Mouse (Mus musculus) heart, embryonic 14.5 days (tissue): ENCODE data around the gene Gm21976. TPM values are rescaled to one million over a fixed set of nuclear protein-coding genes. Genes with fewer than 3 reads are reported as not detected.

ENCODE experiments used
- ATAC-seq: fragments of 200-750 bp; cut with Nextera tagmentation; 2 replicates; pipeline ENCODE4 v1.8.0; 2017; ENCODE audit warnings: low read depth, moderate TSS enrichment; ENCODE audit not compliant: insufficient number of reproducible peaks, insufficient read depth, low FRiP score
- H3K27ac ChIP-seq, 2 experiments: fragments of 200-500 bp in 1 of 2; fragments of 300-500 bp in 1 of 2; sonication (generic) in 1 of 2; replicated peaks in 1 of 2; 2 replicates each; pipeline ENCODE4 v1.5.1; 2012 to 2014; ENCODE audit warnings: low read depth in 2 of 2, low read length in 2 of 2, control low read depth in 1 of 2, mild to moderate bottlenecking in 1 of 2, mixed read lengths in 1 of 2; ENCODE audit not compliant: control insufficient read depth in 1 of 2, insufficient read depth in 1 of 2
- H3K27me3 ChIP-seq: fragments of 300-500 bp; sonication (generic); 2 replicates; pipeline ENCODE4 v1.6.1; 2014; ENCODE audit warnings: mild to moderate bottlenecking, low read length, control low read depth; ENCODE audit not compliant: control insufficient read depth, insufficient read depth
- H3K36me3 ChIP-seq: fragments of 300-500 bp; sonication (generic); 2 replicates; pipeline ENCODE4 v1.6.1; 2014; ENCODE audit warnings: mild to moderate bottlenecking, control low read depth, low read length, mixed read lengths; ENCODE audit not compliant: control insufficient read depth, insufficient read depth
- H3K4me1 ChIP-seq, 2 experiments: fragments of 200-500 bp in 1 of 2; fragments of 300-500 bp in 1 of 2; sonication (generic) in 1 of 2; 2 replicates each; pipeline ENCODE4 v1.6.1; 2012 to 2014; ENCODE audit warnings: low read length in 2 of 2, control low read depth in 1 of 2, mixed read lengths in 1 of 2; ENCODE audit not compliant: control insufficient read depth in 2 of 2, insufficient read depth in 2 of 2
- H3K4me2 ChIP-seq: fragments of 300-500 bp; sonication (generic); 2 replicates; pipeline ENCODE4 v1.6.1; 2014; ENCODE audit warnings: mild to moderate bottlenecking, low read length
- H3K4me3 ChIP-seq, 2 experiments: fragments of 200-500 bp in 1 of 2; fragments of 300-500 bp in 1 of 2; sonication (generic) in 1 of 2; 2 replicates each; pipeline ENCODE4 v1.5.1; 2012 to 2014; ENCODE audit warnings: low read length in 2 of 2, mild to moderate bottlenecking in 2 of 2, control low read depth in 1 of 2, low read depth in 1 of 2, moderate library complexity in 1 of 2; ENCODE audit not compliant: control insufficient read depth in 1 of 2, insufficient read depth in 1 of 2
- H3K9ac ChIP-seq: fragments of 300-500 bp; sonication (generic); 2 replicates; pipeline ENCODE4 v1.6.1; 2014; ENCODE audit warnings: mild to moderate bottlenecking, low read length
- H3K9me3 ChIP-seq: fragments of 300-500 bp; sonication (generic); 2 replicates; pipeline ENCODE4 v1.6.1; 2016; ENCODE audit warnings: low read length, control low read depth; ENCODE audit not compliant: control insufficient read depth
- WGBS: fragments of 180-500 bp; shearing (Covaris S2); extraction: QIAGEN DNeasy Blood & Tissue Kit; methylation state at CpG from one replicate; pipeline ENCODE4 v1.1.7; 2014; 5-methylcytosine and 5-hydroxymethylcytosine counted together
- polyA plus RNA-seq: library from polyadenylated mRNA; unstranded; fragments of >200 nt; fragmentation: Nextera tagmentation; extraction: Ambion mirVana; gene quantifications from 2 replicates; pipeline ENCODE4 v1.2.1, GENCODE M21; 2014

The Gm21976 gene
- polyA plus RNA-seq, 1 experiment from 2014 or later: not detected

DNA sequence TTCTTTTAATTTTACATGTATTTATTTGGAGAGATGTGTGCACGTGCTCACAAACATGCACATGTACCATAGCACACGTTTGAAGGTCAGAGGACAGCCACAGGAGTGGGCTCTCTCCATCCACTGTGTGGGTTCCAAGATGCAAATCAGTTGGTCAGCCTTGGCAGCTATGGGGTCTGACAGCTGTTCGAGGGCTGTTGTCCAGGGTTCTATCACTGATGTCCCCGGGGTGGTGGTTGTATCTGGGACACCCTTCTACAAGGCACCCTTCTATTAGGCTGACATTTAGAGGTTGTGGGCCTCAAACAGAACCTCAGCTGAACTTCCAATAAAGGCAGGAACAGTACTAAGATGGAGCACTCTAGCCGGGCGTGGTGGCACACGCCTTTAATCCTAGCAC, 3.4 kb upstream of the Gm21976 start:
- H3K27ac ChIP-seq: peak overlapping the region in 1 of 2 experiments; percentile 63; a peak in 2 of 4 replicates
- no peaks in the 10 kb centered on the region for H3K9me3 ChIP-seq
- H3K4me2 ChIP-seq: no peak overlapping the region
- 86% methylated on average over 7 of the region's 7 CpGs for WGBS
- ATAC-seq: no peak
- peaks cover 4 to 13% of the 10 kb centered on the region in 2 experiments; a peak in 2 of 4 replicates for H3K4me1 ChIP-seq
- no peak overlapping the region for H3K4me3 ChIP-seq
- no peak overlapping the region for H3K9ac ChIP-seq
- H3K36me3 ChIP-seq: peaks cover 37% of the 10 kb centered on the region
- H3K27me3 ChIP-seq: no peaks in the 10 kb centered on the region

- no peak overlapping the region for H3K9ac ChIP-seq
- H3K27ac ChIP-seq: no peak overlapping the region
- WGBS: 77% methylated on average over 2 of the region's 2 CpGs
- H3K9me3 ChIP-seq: no peaks in the 10 kb centered on the region
- no peaks in the 10 kb centered on the region for H3K27me3 ChIP-seq
- ATAC-seq: no peak
- no peak overlapping the region for H3K4me2 ChIP-seq
- H3K4me3 ChIP-seq: no peak overlapping the region
- H3K36me3 ChIP-seq: peaks cover 26% of the 10 kb centered on the region
- H3K4me1 ChIP-seq: peaks cover 4 to 13% of the 10 kb centered on the region in 2 experiments; a peak in 2 of 4 replicates
These were observed 2.2 kb upstream of the Gm21976 start for GRCm38 (mm10) chr13:98277501-98277900.

- H3K4me2 ChIP-seq: no peak overlapping the region
- H3K4me3 ChIP-seq: no peak overlapping the region
- no peaks in the 10 kb centered on the region for H3K36me3 ChIP-seq
- H3K4me1 ChIP-seq: 0 out of 4 replicates have a peak, but pooled peaks cover under 1 to 2% of the 10 kb centered on the region in 2 experiments
- no peaks in the 10 kb centered on the region for H3K27me3 ChIP-seq
- no peak overlapping the region for H3K27ac ChIP-seq
- 71% methylated on average over 12 of the region's 12 CpGs for WGBS
- no peak overlapping the region for H3K9ac ChIP-seq
- no peaks in the 10 kb centered on the region for H3K9me3 ChIP-seq
- no peak for ATAC-seq
These were observed 1.4 kb downstream of the Gm21976 start for GRCm38 (mm10) chr13:98280990-98281650.

DNA sequence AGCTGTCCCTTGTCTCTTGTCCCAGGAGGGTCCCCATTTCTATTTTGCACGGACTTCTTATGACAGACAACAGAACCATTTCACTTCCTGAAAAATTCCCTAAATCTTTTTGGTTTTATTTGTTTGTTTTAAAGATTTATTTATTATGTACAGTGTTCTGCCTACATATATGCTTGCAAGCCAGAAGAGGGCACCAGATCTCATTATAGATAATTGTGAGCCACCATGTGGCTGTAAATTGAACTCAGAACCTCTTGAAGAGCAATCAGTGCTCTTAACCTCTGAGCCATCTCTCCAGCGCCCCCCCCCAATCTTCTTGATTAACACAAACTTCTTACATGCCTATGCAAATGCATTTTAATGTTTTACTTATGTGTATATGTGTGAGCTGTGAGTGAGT, 11.0 kb downstream of the Gm21976 start:
- no peaks in the 10 kb centered on the region for H3K9me3 ChIP-seq
- H3K36me3 ChIP-seq: no peaks in the 10 kb centered on the region
- no peak overlapping the region for H3K4me3 ChIP-seq
- no peaks in the 10 kb centered on the region for H3K27me3 ChIP-seq
- H3K4me1 ChIP-seq: peaks cover 3 to 4% of the 10 kb centered on the region in 2 experiments; a peak in 3 of 4 replicates
- ATAC-seq: no peak
- no peak overlapping the region for H3K9ac ChIP-seq
- H3K27ac ChIP-seq: no peak overlapping the region
- H3K4me2 ChIP-seq: no peak overlapping the region
- 49% methylated on average over 2 of the region's 2 CpGs for WGBS

GRCm38 (mm10) chr13:98291712-98292111, 12.0 kb downstream of the Gm21976 start:
- Histone ChIP-seq H3K27me3 (no peaks in the 10 kb centered on the region), H3K27ac (no peak overlapping the region), H3K9me3 (no peaks in the 10 kb centered on the region), H3K4me3 (no peak overlapping the region), H3K9ac (no peak overlapping the region), H3K4me1 (peaks cover 3 to 4% of the 10 kb centered on the region in 2 experiments; a peak in 3 of 4 replicates), H3K36me3 (no peaks in the 10 kb centered on the region), H3K4me2 (no peak overlapping the region)
- WGBS: 76% methylated on average over 8 of the region's 8 CpGs
- ATAC-seq: no peak

DNA sequence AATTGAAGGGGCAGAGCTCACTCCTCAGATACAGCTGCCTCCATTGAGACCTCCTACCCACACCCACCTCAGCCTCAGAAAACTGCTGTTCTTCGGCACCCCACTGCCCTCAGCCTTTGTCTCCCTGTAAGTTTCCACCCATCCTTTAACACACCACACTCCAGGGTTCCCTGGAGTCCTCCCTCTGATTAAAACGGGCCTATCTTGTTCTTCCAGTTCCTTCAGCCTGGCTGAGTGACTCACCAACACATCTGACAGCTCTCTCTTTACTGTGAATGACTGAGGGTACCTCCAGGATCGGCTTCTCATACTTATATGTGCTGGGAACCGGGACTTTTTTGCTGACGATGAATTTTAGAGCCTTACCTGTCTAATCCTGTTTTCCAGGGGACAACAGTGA, 16.4 kb downstream of the Gm21976 start:
- H3K4me2 ChIP-seq: no peak overlapping the region
- H3K27ac ChIP-seq: no peak overlapping the region
- no peak for ATAC-seq
- no peak overlapping the region for H3K4me3 ChIP-seq
- no peaks in the 10 kb centered on the region for H3K36me3 ChIP-seq
- H3K9ac ChIP-seq: no peak overlapping the region
- peaks cover 4 to 6% of the 10 kb centered on the region in 2 experiments; a peak in 3 of 4 replicates for H3K4me1 ChIP-seq
- 39% methylated on average over 5 of the region's 5 CpGs for WGBS
- H3K27me3 ChIP-seq: no peaks in the 10 kb centered on the region
- no peaks in the 10 kb centered on the region for H3K9me3 ChIP-seq

DNA sequence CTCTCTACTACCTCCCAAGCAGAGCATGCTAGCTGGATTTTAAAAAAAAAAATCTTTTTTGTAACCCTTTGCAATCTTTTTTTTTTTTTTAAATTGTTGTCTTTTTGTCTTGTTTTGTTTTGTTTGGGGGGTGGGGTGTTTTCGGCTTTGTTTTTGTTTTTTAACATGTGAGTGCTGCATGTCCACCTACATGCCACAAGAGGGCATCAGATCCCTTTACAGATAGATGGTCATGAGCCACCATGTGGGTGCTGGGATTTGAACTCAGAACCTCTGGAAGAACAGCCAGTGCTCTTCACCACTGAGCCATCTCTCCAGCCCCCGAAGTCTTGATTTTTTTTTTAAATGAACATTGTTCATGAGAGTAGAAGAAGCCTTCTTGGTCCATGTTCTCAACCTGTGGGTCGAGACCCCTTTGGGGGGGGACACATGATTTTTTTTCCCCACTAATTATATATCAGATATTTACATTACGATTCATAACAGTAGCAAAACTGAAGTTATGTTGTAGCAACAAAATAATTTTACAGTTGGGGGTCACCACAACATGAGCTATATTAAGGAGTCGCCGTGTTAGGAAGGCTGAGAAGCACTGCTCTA, 18.3 kb downstream of the Gm21976 start:
- ATAC-seq: no peak
- Histone ChIP-seq H3K9me3 (no peaks in the 10 kb centered on the region), H3K36me3 (no peaks in the 10 kb centered on the region), H3K27ac (no peak overlapping the region), H3K27me3 (no peaks in the 10 kb centered on the region), H3K9ac (no peak overlapping the region), H3K4me1 (peaks cover 4 to 5% of the 10 kb centered on the region in 2 experiments; a peak in 3 of 4 replicates), H3K4me2 (no peak overlapping the region), H3K4me3 (no peak overlapping the region)
- WGBS: 85% methylated on average over 6 of the region's 6 CpGs
